Mouse (Mus musculus) cerebellum, postnatal 4 days (tissue): ENCODE results near the gene Gbp8.
"Not testable (repeated sequence)": the region's sequence is repeated elsewhere in the genome, so short reads cannot be mapped to it uniquely, and the experiment has no call there.

Experiments
- DNase-seq, 2 experiments: peaks; one replicate each; pipeline ENCODE4 v3.0.0; 2022; ENCODE audit warnings: low spot score in 2 of 2, mixed read lengths in 1 of 2

The Gbp8 gene

GRCm38 (mm10) chr5:105060224-105060623 lies 79.1 kb downstream of the Gbp8 start:
- no peak for DNase-seq

- DNase-seq = no peak
Measured at GRCm38 (mm10) chr5:105055279-105055678, 84.1 kb downstream of the Gbp8 start.

DNA sequence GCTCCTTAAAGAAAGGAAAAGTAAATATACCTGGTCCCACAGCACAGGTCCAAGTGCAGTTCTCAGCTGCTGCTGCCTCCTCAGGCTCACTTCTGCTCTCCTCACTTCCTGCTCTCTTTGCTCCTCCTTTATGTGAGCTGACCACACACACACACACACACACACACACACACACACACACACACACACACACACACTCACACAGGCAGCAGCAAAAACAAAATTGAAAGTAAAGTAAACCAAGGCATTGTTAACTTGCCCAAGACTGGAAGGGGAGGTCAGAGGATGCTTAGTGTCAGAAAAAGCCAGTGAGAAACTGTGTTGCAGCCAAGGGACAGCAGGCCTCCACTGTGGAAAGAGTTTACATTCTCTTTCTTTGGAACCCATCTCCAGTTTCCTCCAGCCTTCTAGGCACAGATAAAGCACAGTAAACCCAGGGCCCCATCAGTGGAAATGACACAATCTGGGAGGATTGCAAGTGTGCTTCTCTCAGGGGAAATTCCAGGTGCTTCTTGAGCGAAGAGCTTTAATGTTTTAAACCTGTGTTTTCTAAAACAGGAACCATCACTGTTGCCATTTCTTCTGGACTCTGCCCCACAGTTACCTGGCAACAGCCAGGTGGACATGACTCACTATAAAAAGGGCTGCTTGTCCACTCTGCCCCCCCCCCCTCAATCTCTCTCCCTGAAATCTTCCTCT lies 85.7 kb downstream of the Gbp8 start:
- not testable (repeated sequence) for DNase-seq

- DNase-seq = no peak
Measured at GRCm38 (mm10) chr5:105032362-105032761, 107.0 kb downstream of the Gbp8 start.

DNA sequence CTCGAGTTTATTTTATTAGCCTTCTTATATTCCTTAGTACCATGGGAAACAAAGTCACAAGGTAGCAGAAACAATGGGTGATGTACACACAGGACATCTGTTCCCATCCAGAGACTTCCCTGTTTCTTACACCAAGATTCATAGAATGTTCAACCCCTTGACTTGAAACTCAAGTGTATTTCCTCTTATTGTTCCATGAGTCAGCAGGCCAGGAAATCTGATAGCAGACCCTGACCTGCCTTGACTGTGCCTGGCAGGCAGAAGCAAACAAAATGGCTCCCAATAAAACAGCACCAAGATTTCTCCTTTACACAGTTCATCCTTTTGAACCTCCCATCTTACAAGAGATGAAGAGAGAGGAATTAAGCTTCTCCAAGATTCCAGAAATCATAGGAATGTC lies 126.8 kb downstream of the Gbp8 start:
- DNase-seq = no peak

DNA sequence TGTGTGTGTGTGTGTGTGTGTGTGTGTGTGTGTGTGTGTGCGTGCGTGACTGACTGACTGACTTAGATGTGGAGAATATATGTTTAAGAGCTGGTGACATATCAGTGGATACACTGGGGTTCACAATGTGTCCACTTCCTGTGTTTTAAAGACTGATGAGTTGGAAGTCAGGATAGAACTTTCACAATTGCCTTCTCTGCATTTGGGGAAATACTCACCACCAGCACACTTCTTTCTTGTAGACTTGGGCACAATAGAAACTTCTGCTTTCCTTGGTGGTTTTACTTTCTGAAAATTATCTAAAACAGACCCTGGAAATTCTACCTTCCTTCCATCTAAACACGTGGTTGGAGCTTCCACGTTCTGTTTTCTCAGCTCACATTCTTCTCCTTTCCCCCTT lies 127.8 kb downstream of the Gbp8 start:
- no peak for DNase-seq

DNA sequence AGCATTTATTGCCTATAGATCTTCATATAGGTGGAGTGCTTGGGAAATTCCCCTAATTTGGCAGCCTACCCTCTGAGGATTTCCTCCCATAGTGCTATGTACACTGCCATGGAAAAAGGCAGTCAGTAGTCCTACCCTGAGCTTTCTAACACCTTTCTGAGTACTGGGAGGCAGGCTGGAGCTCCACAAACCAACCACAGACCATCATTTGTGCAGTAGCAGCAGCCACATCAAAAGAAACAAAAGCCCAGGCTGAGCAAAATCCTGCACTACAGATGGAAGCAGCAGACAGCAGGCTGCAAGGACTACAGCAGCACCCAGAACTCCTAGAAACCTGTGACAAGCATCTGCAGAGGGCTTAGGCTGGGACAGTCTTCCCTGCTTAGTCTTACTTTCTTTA lies 129.0 kb downstream of the Gbp8 start:
- no peak for DNase-seq

- DNase-seq = no peak
Measured at GRCm38 (mm10) chr5:104989411-104989810, 149.9 kb downstream of the Gbp8 start.

GRCm38 (mm10) chr5:104988000-104988399 lies 151.3 kb downstream of the Gbp8 start:
- DNase-seq = no peak

DNA sequence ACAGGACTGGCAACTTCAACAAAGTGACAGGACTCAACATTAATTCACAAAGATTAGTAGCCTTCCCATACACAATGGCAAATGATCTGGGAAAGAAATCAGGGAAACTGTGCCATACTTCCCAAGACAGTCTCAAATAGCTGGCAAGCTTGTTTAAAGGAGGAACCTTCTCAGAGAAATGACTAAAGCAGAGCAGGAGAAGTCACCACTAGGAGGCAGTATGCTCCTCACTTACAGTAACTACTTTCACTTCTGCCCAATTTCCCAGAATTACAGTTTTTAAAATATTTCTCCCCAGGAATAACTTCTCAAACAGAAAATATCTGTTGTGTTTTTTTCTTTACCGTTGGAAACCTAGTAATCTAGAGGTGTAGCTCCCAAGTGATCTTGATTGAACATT lies 152.6 kb downstream of the Gbp8 start:
- no peak for DNase-seq

- DNase-seq = no peak
Measured at GRCm38 (mm10) chr5:104982535-104982934, 156.8 kb downstream of the Gbp8 start, which contains the start of gene Abcg3. Gene Abcg3, minus strand, starts transcription at chr5:104982718.

DNA sequence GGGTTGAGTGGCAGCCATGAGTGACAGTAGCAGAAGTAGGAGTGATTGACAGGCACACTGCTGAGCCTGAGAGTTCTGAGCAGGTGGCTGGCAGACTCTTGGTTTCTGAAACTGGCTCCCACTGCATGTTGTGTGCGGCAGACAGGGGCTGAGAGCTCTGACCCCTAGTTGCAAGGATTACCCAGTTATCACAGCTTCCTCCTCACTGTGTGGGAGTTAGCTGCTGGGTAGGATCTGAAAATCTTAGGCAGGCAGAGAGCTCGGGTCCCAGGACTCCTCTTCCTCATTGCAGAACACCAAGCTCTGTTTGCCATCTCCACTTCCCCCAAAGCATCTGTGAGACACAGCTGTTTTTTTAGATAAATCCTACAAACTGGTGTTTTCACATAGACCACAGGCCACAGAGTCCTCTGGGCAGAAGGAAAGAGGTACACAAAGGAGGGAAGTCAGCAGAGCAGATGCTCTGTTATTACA lies 160.3 kb downstream of the Gbp8 start:
- DNase-seq = no peak
